Mouse (Mus musculus) kidney, postnatal 4 days (tissue): ENCODE data around the gene Fbxl17.
A peak's percentile ranks its signal among the peaks of the same experiment; 100 is the strongest.

Source experiments
- DNase-seq, 2 experiments: peaks; one replicate each; pipeline ENCODE4 v3.0.0; 2021; ENCODE audit warnings: mixed read lengths in 2 of 2

Gene Fbxl17

GRCm38 (mm10) chr17:63273353-63273752 lies 226.5 kb downstream of the Fbxl17 start:
- no peak for DNase-seq

- DNase-seq, result no peak
Observed at GRCm38 (mm10) chr17:63272914-63273313, 226.9 kb downstream of the Fbxl17 start.

GRCm38 (mm10) chr17:63271000-63271399 lies 228.8 kb downstream of the Fbxl17 start:
- DNase-seq, result no peak

GRCm38 (mm10) chr17:63270513-63270912 lies 229.3 kb downstream of the Fbxl17 start:
- DNase-seq, result no peak

- DNase-seq, result no peak
Observed at GRCm38 (mm10) chr17:63262674-63263073, 237.1 kb downstream of the Fbxl17 start.

- no peak for DNase-seq
Observed at GRCm38 (mm10) chr17:63261508-63262141, 238.2 kb downstream of the Fbxl17 start.

GRCm38 (mm10) chr17:63259091-63259490 lies 240.7 kb downstream of the Fbxl17 start:
- DNase-seq, result no peak

GRCm38 (mm10) chr17:63246144-63246619 lies 253.6 kb downstream of the Fbxl17 start:
- DNase-seq, result peak; percentile 14 to 45

- no peak for DNase-seq
Observed at GRCm38 (mm10) chr17:63245472-63245871, 254.3 kb downstream of the Fbxl17 start.

GRCm38 (mm10) chr17:63242761-63243160 lies 257.1 kb downstream of the Fbxl17 start:
- DNase-seq, result no peak

- DNase-seq, result no peak
Observed at GRCm38 (mm10) chr17:63240731-63241106, 259.1 kb downstream of the Fbxl17 start.

- DNase-seq, result no peak
Observed at GRCm38 (mm10) chr17:63240021-63240730, 259.6 kb downstream of the Fbxl17 start.

GRCm38 (mm10) chr17:63236846-63237245 lies 263.0 kb downstream of the Fbxl17 start:
- DNase-seq, result no peak

GRCm38 (mm10) chr17:63236221-63236620 lies 263.6 kb downstream of the Fbxl17 start:
- DNase-seq, result no peak

GRCm38 (mm10) chr17:63235821-63236220 lies 264.0 kb downstream of the Fbxl17 start:
- DNase-seq, result no peak

- no peak for DNase-seq
Observed at GRCm38 (mm10) chr17:63229111-63229510, 270.7 kb downstream of the Fbxl17 start.

GRCm38 (mm10) chr17:63226380-63226779 lies 273.4 kb downstream of the Fbxl17 start:
- peak in 1 of 2 experiments; percentile 33 for DNase-seq

GRCm38 (mm10) chr17:63225959-63226358 lies 273.9 kb downstream of the Fbxl17 start:
- DNase-seq, result no peak

- no peak for DNase-seq
Observed at GRCm38 (mm10) chr17:63223675-63224074, 276.1 kb downstream of the Fbxl17 start.

GRCm38 (mm10) chr17:63221632-63222031 lies 278.2 kb downstream of the Fbxl17 start:
- DNase-seq, result no peak

- DNase-seq, result no peak
Observed at GRCm38 (mm10) chr17:63220821-63221220, 279.0 kb downstream of the Fbxl17 start.

- DNase-seq, result no peak
Observed at GRCm38 (mm10) chr17:63217016-63217415, 282.8 kb downstream of the Fbxl17 start.

- no peak for DNase-seq
Observed at GRCm38 (mm10) chr17:63212018-63212417, 287.8 kb downstream of the Fbxl17 start.

- DNase-seq, result no peak
Observed at GRCm38 (mm10) chr17:63209151-63209550, 290.7 kb downstream of the Fbxl17 start.
